ENCODE assay signal across 19 mouse cellular contexts in the genomic region with DNA sequence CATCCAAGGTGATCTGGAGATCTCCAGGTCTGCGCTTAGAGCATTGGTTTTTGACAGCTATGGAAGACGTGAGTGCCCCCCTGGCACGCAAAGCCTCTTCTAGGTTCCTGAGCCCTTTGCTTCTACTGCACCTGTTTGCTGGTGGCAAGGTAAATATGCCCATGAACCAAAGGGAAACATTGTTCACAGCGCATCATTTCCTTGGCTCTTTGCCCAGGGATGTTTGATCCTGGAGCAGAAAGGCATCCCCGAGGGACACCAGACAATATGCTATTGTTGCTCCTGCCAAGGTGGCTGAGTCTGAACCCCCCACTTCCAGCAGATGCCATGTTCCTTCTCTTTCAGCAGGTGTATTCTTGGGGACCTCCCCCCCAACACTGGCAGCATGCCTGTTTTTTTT.
A peak's percentile ranks its signal among the peaks of the same experiment; 100 is the strongest.
DNase-seq lines count a peak whose midpoint lies in the region; ATAC-seq and TF ChIP-seq lines count a peak whose summit lies in the region.
"Had no signal": no experiment of that assay in that cellular context is flagged by ENCODE, and none has a peak within 500 bp of the region (broad histone marks: within the 10 kb centered on the region; RNA-seq: fewer than 3 reads in every experiment).

No protein-coding gene starts in this region.

- peak; percentile 36 for DNase-seq in retina, postnatal 1 day
- DNase-seq in retina, embryonic 14.5 days (ENCODE audit: low spot score), result no peak
- DNase-seq in cerebellum, postnatal 10 days, result peak; percentile 69 to 73
- no peak for DNase-seq in adrenal gland, adult 8-10 months
- DNase-seq: adrenal gland, postnatal 25 days; heart, postnatal 36 days; kidney, adult 9 months; lung, embryonic 14.5 days; thymus, postnatal 14 days had no signal

- H3K4me3 ChIP-seq in intestine, postnatal 0 days (ENCODE audit: low read depth, low read length), result no peak overlapping the region
- H3K4me3 ChIP-seq in intestine, embryonic 15.5 days (replicated peaks), result no peak overlapping the region
- no peak overlapping the region for H3K4me3 ChIP-seq in heart, embryonic 12.5 days
- H3K4me3 ChIP-seq: heart, embryonic 13.5 days; limb, embryonic 15.5 days; stomach, embryonic 15.5 days had no signal

- H3K27ac ChIP-seq in intestine, postnatal 0 days (ENCODE audit: low read depth, low read length), result no peak overlapping the region
- H3K27ac ChIP-seq in intestine, embryonic 15.5 days, result no peak overlapping the region
- no peak overlapping the region for H3K27ac ChIP-seq in heart, embryonic 12.5 days (ENCODE audit: poor library complexity, severe bottlenecking)
- H3K27ac ChIP-seq: heart, embryonic 13.5 days; limb, embryonic 15.5 days; macrophage; stomach, embryonic 15.5 days had no signal

- 0 out of 2 replicates have a peak, but pooled peaks cover 2% of the 10 kb centered on the region for H3K4me1 ChIP-seq in intestine, postnatal 0 days (replicated peaks; ENCODE audit: control insufficient read depth, insufficient read depth, low read length)
- peaks cover 8% of the 10 kb centered on the region for H3K4me1 ChIP-seq in intestine, embryonic 15.5 days (replicated peaks)
- H3K4me1 ChIP-seq in heart, embryonic 12.5 days (replicated peaks), result no peaks in the 10 kb centered on the region
- H3K4me1 ChIP-seq: heart, embryonic 13.5 days; limb, embryonic 15.5 days had no signal

- WGBS in intestine, postnatal 0 days, result 61% methylated on average over 5 of the region's 5 CpGs
- 69% methylated on average over 5 of the region's 5 CpGs for WGBS in intestine, embryonic 15.5 days
- 86% methylated on average over 5 of the region's 5 CpGs for WGBS in heart, embryonic 12.5 days

- H3K4me2 ChIP-seq in intestine, postnatal 0 days (replicated peaks; ENCODE audit: low read depth), result no peak overlapping the region
- no peak overlapping the region for H3K4me2 ChIP-seq in intestine, embryonic 15.5 days (replicated peaks)
- H3K4me2 ChIP-seq in heart, embryonic 12.5 days, result no peak overlapping the region
- H3K4me2 ChIP-seq: heart, embryonic 13.5 days; limb, embryonic 15.5 days; lung, embryonic 14.5 days; midbrain, embryonic 11.5 days; stomach, embryonic 15.5 days had no signal

- no peak for TF ChIP-seq CTCF in intestine, postnatal 0 days (IDR thresholded peaks at IDR 0.05; ENCODE audit: low read depth)

- ATAC-seq in intestine, postnatal 0 days, result peak; percentile 61
- no peak for ATAC-seq in intestine, embryonic 15.5 days
- ATAC-seq in heart, embryonic 12.5 days (ENCODE audit: insufficient number of reproducible peaks, low FRiP score), result no peak
- ATAC-seq: forebrain, embryonic 14.5 days; hindbrain, embryonic 16.5 days had no signal

- no peaks in the 10 kb centered on the region for H3K9me3 ChIP-seq in intestine, postnatal 0 days (ENCODE audit: control insufficient read depth)
- no peaks in the 10 kb centered on the region for H3K9me3 ChIP-seq in intestine, embryonic 15.5 days
- no peaks in the 10 kb centered on the region for H3K9me3 ChIP-seq in heart, embryonic 12.5 days (replicated peaks)
- H3K9me3 ChIP-seq: heart, embryonic 13.5 days; limb, embryonic 15.5 days; stomach, embryonic 15.5 days had no signal

- H3K36me3 ChIP-seq in intestine, postnatal 0 days (ENCODE audit: control insufficient read depth, insufficient read depth), result no peaks in the 10 kb centered on the region
- no peaks in the 10 kb centered on the region for H3K36me3 ChIP-seq in intestine, embryonic 15.5 days
- H3K36me3 ChIP-seq in heart, embryonic 12.5 days, result no peaks in the 10 kb centered on the region
- H3K36me3 ChIP-seq: heart, embryonic 13.5 days; limb, embryonic 15.5 days; stomach, embryonic 15.5 days had no signal

- H3K9ac ChIP-seq in intestine, postnatal 0 days (ENCODE audit: low read depth, low read length), result no peak overlapping the region
- H3K9ac ChIP-seq in intestine, embryonic 15.5 days, result no peak overlapping the region
- no peak overlapping the region for H3K9ac ChIP-seq in heart, embryonic 12.5 days
- H3K9ac ChIP-seq: heart, embryonic 13.5 days; limb, embryonic 15.5 days; lung, embryonic 14.5 days; stomach, embryonic 15.5 days had no signal

- H3K27me3 ChIP-seq in intestine, postnatal 0 days (replicated peaks; ENCODE audit: control insufficient read depth, insufficient read depth, low read length), result no peaks in the 10 kb centered on the region
- no peaks in the 10 kb centered on the region for H3K27me3 ChIP-seq in intestine, embryonic 15.5 days (replicated peaks)
- H3K27me3 ChIP-seq in heart, embryonic 12.5 days (replicated peaks), result 0 out of 2 replicates have a peak, but pooled peaks cover 3% of the 10 kb centered on the region
- H3K27me3 ChIP-seq: heart, embryonic 13.5 days; limb, embryonic 15.5 days; stomach, embryonic 15.5 days had no signal

Comparison
In these comparisons a context has a peak if more than half of its experiments do, and no peak if none do; other contexts are left out.
1. DNase-seq: peak in retina, postnatal 1 day (single experiment) and cerebellum, postnatal 10 days (2 of 2); none in retina, embryonic 14.5 days (single experiment) and adrenal gland, adult 8-10 months (single experiment).